Mouse (Mus musculus) yolk sac, embryonic 10.5 days (tissue): ENCODE measurements at regions not wholly inside any gene's neighbourhood (a gene's known extent, or its start where the extent isn't known, plus 50 kb on each side); places are given as distances from the start of the nearest gene placed in this dataset.

ENCODE experiments used
- DNase-seq: peaks from one replicate; pipeline ENCODE4 v3.0.0-alpha.2; 2017; ENCODE audit warnings: low spot score

GRCm38 (mm10) chr5:37980692-37981091, 57.9 kb upstream of the Stx18 start:
- no peak for DNase-seq

- DNase-seq, result no peak
Measured at GRCm38 (mm10) chr5:37976943-37977434, 61.6 kb upstream of the Stx18 start.

GRCm38 (mm10) chr5:37972980-37973545, 65.5 kb upstream of the Stx18 start:
- DNase-seq, result no peak

- no peak for DNase-seq
Measured at GRCm38 (mm10) chr5:37971724-37972123, 66.8 kb upstream of the Stx18 start.

GRCm38 (mm10) chr5:37968596-37968995, 69.9 kb upstream of the Stx18 start:
- DNase-seq, result peak; percentile 42

GRCm38 (mm10) chr5:37967914-37968375, 70.6 kb upstream of the Stx18 start:
- no peak for DNase-seq

- DNase-seq, result no peak
Measured at GRCm38 (mm10) chr5:37967106-37967913, 71.2 kb upstream of the Stx18 start.

- peak; percentile 60 for DNase-seq
Measured at GRCm38 (mm10) chr5:37963688-37964087, 74.9 kb upstream of the Stx18 start.

GRCm38 (mm10) chr5:37962513-37962912, 76.0 kb upstream of the Stx18 start:
- DNase-seq, result peak; percentile 75

GRCm38 (mm10) chr5:37960216-37960615, 78.3 kb upstream of the Stx18 start:
- DNase-seq, result no peak

- DNase-seq, result no peak
Measured at GRCm38 (mm10) chr5:37952096-37952495, 86.4 kb upstream of the Stx18 start.

GRCm38 (mm10) chr5:37932760-37933122, 105.8 kb upstream of the Stx18 start:
- DNase-seq, result no peak

GRCm38 (mm10) chr5:37932086-37932759, 106.3 kb upstream of the Stx18 start:
- DNase-seq, result no peak

- no peak for DNase-seq
Measured at GRCm38 (mm10) chr5:37920481-37920880, 96.1 kb upstream of the Msx1 start.

- no peak for DNase-seq
Measured at GRCm38 (mm10) chr5:37919102-37919501, 94.7 kb upstream of the Msx1 start.

GRCm38 (mm10) chr5:37918001-37918707, 93.8 kb upstream of the Msx1 start:
- peak; percentile 7 for DNase-seq

- DNase-seq, result no peak
Measured at GRCm38 (mm10) chr5:37917161-37917560, 92.8 kb upstream of the Msx1 start.

- no peak for DNase-seq
Measured at GRCm38 (mm10) chr5:37904683-37905352, 80.4 kb upstream of the Msx1 start.

- no peak for DNase-seq
Measured at GRCm38 (mm10) chr5:37903861-37904260, 79.5 kb upstream of the Msx1 start.

GRCm38 (mm10) chr5:37902741-37903140, 78.4 kb upstream of the Msx1 start:
- no peak for DNase-seq

GRCm38 (mm10) chr5:37901861-37902291, 77.5 kb upstream of the Msx1 start:
- no peak for DNase-seq
